Mouse (Mus musculus) hindbrain, embryonic 13.5 days (tissue): ENCODE data around the gene Pbx1. TPM values are rescaled to one million over a fixed set of nuclear protein-coding genes. Genes with fewer than 3 reads are reported as not detected.
A peak's percentile ranks its signal among the peaks of the same experiment; 100 is the strongest.

Experiments
- ATAC-seq: fragments of 200-750 bp; cut with Nextera tagmentation; 2 replicates; pipeline ENCODE4 v1.8.0; 2017; ENCODE audit warnings: moderate TSS enrichment; ENCODE audit not compliant: low FRiP score
- H3K27ac ChIP-seq: fragments of 300-500 bp; sonication (generic); 2 replicates; pipeline ENCODE4 v1.5.1; 2015; ENCODE audit warnings: inconsistent platforms, mild to moderate bottlenecking, moderate library complexity
- H3K27me3 ChIP-seq: fragments of 300-500 bp; sonication (generic); 2 replicates; pipeline ENCODE4 v1.6.1; 2015; ENCODE audit warnings: mild to moderate bottlenecking, inconsistent platforms
- H3K36me3 ChIP-seq: fragments of 300-500 bp; sonication (generic); 2 replicates; pipeline ENCODE4 v1.6.1; 2015; ENCODE audit warnings: mild to moderate bottlenecking, inconsistent platforms
- H3K4me1 ChIP-seq: fragments of 300-500 bp; sonication (generic); replicated peaks from 2 replicates; pipeline ENCODE4 v1.6.1; 2015; ENCODE audit warnings: inconsistent platforms
- H3K4me2 ChIP-seq: fragments of 300-500 bp; sonication (generic); 2 replicates; pipeline ENCODE4 v1.6.1; 2015; ENCODE audit warnings: inconsistent platforms, mild to moderate bottlenecking, moderate library complexity
- H3K4me3 ChIP-seq: fragments of 300-500 bp; sonication (generic); 2 replicates; pipeline ENCODE4 v1.5.1; 2015; ENCODE audit warnings: mild to moderate bottlenecking, inconsistent platforms
- H3K9ac ChIP-seq: fragments of 300-500 bp; sonication (generic); 2 replicates; pipeline ENCODE4 v1.6.1; 2015; ENCODE audit warnings: mild to moderate bottlenecking, inconsistent platforms
- H3K9me3 ChIP-seq: fragments of 300-500 bp; sonication (generic); 2 replicates; pipeline ENCODE4 v1.6.1; 2016; ENCODE audit warnings: inconsistent platforms
- WGBS: fragments of 180-500 bp; shearing (Covaris S2); methylation state at CpG from one replicate; pipeline ENCODE4 v1.1.7; 2015; 5-methylcytosine and 5-hydroxymethylcytosine counted together
- polyA plus RNA-seq: library from polyadenylated mRNA; unstranded; fragments of >200 nt; fragmentation: Nextera tagmentation; extraction: Ambion mirVana; gene quantifications from 2 replicates; pipeline ENCODE4 v1.2.1, GENCODE M21; 2015

The Pbx1 gene
- polyA plus RNA-seq, 1 experiment from 2014 or later: 53.6 TPM

GRCm38 (mm10) chr1:168432281-168432725, 233 bp upstream of the Pbx1 start:
- Histone ChIP-seq H3K36me3 (no peaks in the 10 kb centered on the region), H3K4me1 (peaks cover 13% of the 10 kb centered on the region), H3K4me3 (peak overlapping the region; percentile 86), H3K9ac (0 out of 2 replicates have a peak overlapping the region, but pooled peaks have one; percentile 55), H3K4me2 (peak overlapping the region; percentile 56), H3K9me3 (no peaks in the 10 kb centered on the region), H3K27me3 (no peaks in the 10 kb centered on the region), H3K27ac (peak overlapping the region; percentile 66)
- ATAC-seq: peak; percentile 99
- under 1% methylated on average over 22 of the region's 22 CpGs for WGBS

GRCm38 (mm10) chr1:168431711-168432231, 299 bp downstream of the Pbx1 start:
- H3K27me3 ChIP-seq: no peaks in the 10 kb centered on the region
- peak; percentile 95 for ATAC-seq
- H3K36me3 ChIP-seq: no peaks in the 10 kb centered on the region
- 0% methylated on average over 12 of the region's 14 CpGs for WGBS
- H3K4me3 ChIP-seq: peak overlapping the region; percentile 86
- peaks cover 18% of the 10 kb centered on the region for H3K4me1 ChIP-seq
- peak overlapping the region; percentile 99 for H3K27ac ChIP-seq
- H3K9ac ChIP-seq: peak overlapping the region; percentile 98
- peak overlapping the region; percentile 69 for H3K4me2 ChIP-seq
- no peaks in the 10 kb centered on the region for H3K9me3 ChIP-seq

GRCm38 (mm10) chr1:168430868-168431710, 981 bp downstream of the Pbx1 start:
- H3K27me3 ChIP-seq: no peaks in the 10 kb centered on the region
- peaks cover 25% of the 10 kb centered on the region for H3K4me1 ChIP-seq
- peak overlapping the region; percentile 69 for H3K4me2 ChIP-seq
- peak overlapping the region; percentile 98 for H3K9ac ChIP-seq
- H3K36me3 ChIP-seq: no peaks in the 10 kb centered on the region
- under 1% methylated on average over 37 of the region's 37 CpGs for WGBS
- no peak for ATAC-seq
- H3K9me3 ChIP-seq: no peaks in the 10 kb centered on the region
- H3K27ac ChIP-seq: peak overlapping the region; percentile 99
- H3K4me3 ChIP-seq: peak overlapping the region; percentile 86

GRCm38 (mm10) chr1:168429856-168430644, 2.0 kb downstream of the Pbx1 start:
- Histone ChIP-seq H3K27me3 (no peaks in the 10 kb centered on the region), H3K4me2 (peak overlapping the region; percentile 69), H3K27ac (peak overlapping the region; percentile 99), H3K9ac (peak overlapping the region; percentile 80), H3K4me3 (peak overlapping the region; percentile 86), H3K9me3 (no peaks in the 10 kb centered on the region), H3K4me1 (peaks cover 35% of the 10 kb centered on the region), H3K36me3 (no peaks in the 10 kb centered on the region)
- no peak for ATAC-seq
- 2% methylated on average over 5 of the region's 5 CpGs for WGBS

- H3K9me3 ChIP-seq: no peaks in the 10 kb centered on the region
- 1% methylated on average over 5 of the region's 5 CpGs for WGBS
Observed at GRCm38 (mm10) chr1:168429406-168429805, 2.7 kb downstream of the Pbx1 start.

GRCm38 (mm10) chr1:168428255-168428654, 3.8 kb downstream of the Pbx1 start:
- H3K27ac ChIP-seq: peak overlapping the region; percentile 73
- WGBS: 14% methylated on average over 6 of the region's 6 CpGs
- no peaks in the 10 kb centered on the region for H3K27me3 ChIP-seq
- H3K9ac ChIP-seq: peak overlapping the region; percentile 77
- ATAC-seq: no peak
- peaks cover 52% of the 10 kb centered on the region for H3K4me1 ChIP-seq
- H3K4me3 ChIP-seq: peak overlapping the region; percentile 86
- H3K36me3 ChIP-seq: no peaks in the 10 kb centered on the region
- no peaks in the 10 kb centered on the region for H3K9me3 ChIP-seq
- H3K4me2 ChIP-seq: peak overlapping the region; percentile 69

More at GRCm38 (mm10) chr1:168429406-168429805, 2.7 kb downstream of the Pbx1 start:
- peak overlapping the region; percentile 69 for H3K4me2 ChIP-seq
- H3K4me3 ChIP-seq: peak overlapping the region; percentile 86
- peak overlapping the region; percentile 76 for H3K27ac ChIP-seq
- no peaks in the 10 kb centered on the region for H3K27me3 ChIP-seq
- H3K4me1 ChIP-seq: peaks cover 42% of the 10 kb centered on the region
- no peak for ATAC-seq
- H3K36me3 ChIP-seq: no peaks in the 10 kb centered on the region
- peak overlapping the region; percentile 80 for H3K9ac ChIP-seq

GRCm38 (mm10) chr1:168427596-168427995, 4.5 kb downstream of the Pbx1 start:
- H3K4me3 ChIP-seq: peak overlapping the region; percentile 86
- H3K9ac ChIP-seq: peak overlapping the region; percentile 77
- H3K4me1 ChIP-seq: peaks cover 56% of the 10 kb centered on the region
- WGBS: 10% methylated on average over 4 of the region's 4 CpGs
- H3K9me3 ChIP-seq: no peaks in the 10 kb centered on the region
- ATAC-seq: no peak
- H3K36me3 ChIP-seq: no peaks in the 10 kb centered on the region
- peak overlapping the region; percentile 69 for H3K4me2 ChIP-seq
- H3K27me3 ChIP-seq: no peaks in the 10 kb centered on the region
- H3K27ac ChIP-seq: peak overlapping the region; percentile 73

- Histone ChIP-seq H3K36me3 (peaks cover 5% of the 10 kb centered on the region), H3K9me3 (no peaks in the 10 kb centered on the region), H3K27me3 (no peaks in the 10 kb centered on the region), H3K4me1 (peaks cover 61% of the 10 kb centered on the region), H3K4me3 (peak overlapping the region; percentile 86), H3K4me2 (peak overlapping the region; percentile 69), H3K27ac (peak overlapping the region; percentile 73), H3K9ac (peak overlapping the region; percentile 77)
- ATAC-seq: no peak
- WGBS: 26% methylated on average over 9 of the region's 9 CpGs
Observed at GRCm38 (mm10) chr1:168426900-168427299, 5.2 kb downstream of the Pbx1 start.

- no peaks in the 10 kb centered on the region for H3K9me3 ChIP-seq
- H3K9ac ChIP-seq: peak overlapping the region; percentile 77
- H3K4me2 ChIP-seq: peak overlapping the region; percentile 69
- peaks cover 66% of the 10 kb centered on the region for H3K4me1 ChIP-seq
- H3K27me3 ChIP-seq: no peaks in the 10 kb centered on the region
- H3K36me3 ChIP-seq: peaks cover 10% of the 10 kb centered on the region
- peak overlapping the region; percentile 73 for H3K27ac ChIP-seq
- ATAC-seq: no peak
- peak overlapping the region; percentile 86 for H3K4me3 ChIP-seq
- 38% methylated on average over 7 of the region's 7 CpGs for whole genome bisulfite sequencing
Observed at GRCm38 (mm10) chr1:168426281-168426680, 5.8 kb downstream of the Pbx1 start.

- ATAC-seq: no peak
- Histone ChIP-seq H3K9ac (peak overlapping the region; percentile 58; the same call in 1 of the 2 replicates), H3K4me1 (peaks cover 69% of the 10 kb centered on the region), H3K9me3 (no peaks in the 10 kb centered on the region), H3K36me3 (peaks cover 18% of the 10 kb centered on the region), H3K27me3 (no peaks in the 10 kb centered on the region), H3K4me3 (peak overlapping the region; percentile 86), H3K4me2 (peak overlapping the region; percentile 69), H3K27ac (no peak overlapping the region)
- 24% methylated on average over 5 of the region's 5 CpGs for WGBS
Observed at GRCm38 (mm10) chr1:168425017-168425705, 6.9 kb downstream of the Pbx1 start.

GRCm38 (mm10) chr1:168423389-168423930, 8.6 kb downstream of the Pbx1 start:
- peak overlapping the region; percentile 69 for H3K4me2 ChIP-seq
- ATAC-seq: no peak
- no peaks in the 10 kb centered on the region for H3K9me3 ChIP-seq
- peaks cover 75% of the 10 kb centered on the region for H3K4me1 ChIP-seq
- H3K4me3 ChIP-seq: no peak overlapping the region
- peak overlapping the region; percentile 46; the same call in 1 of the 2 replicates for H3K9ac ChIP-seq
- 79% methylated on average over 11 of the region's 11 CpGs for WGBS
- H3K27me3 ChIP-seq: no peaks in the 10 kb centered on the region
- peaks cover 18% of the 10 kb centered on the region for H3K36me3 ChIP-seq
- no peak overlapping the region for H3K27ac ChIP-seq
